Mouse (Mus musculus): ENCODE results near the gene Calm5.

Calm5 gene

DNA sequence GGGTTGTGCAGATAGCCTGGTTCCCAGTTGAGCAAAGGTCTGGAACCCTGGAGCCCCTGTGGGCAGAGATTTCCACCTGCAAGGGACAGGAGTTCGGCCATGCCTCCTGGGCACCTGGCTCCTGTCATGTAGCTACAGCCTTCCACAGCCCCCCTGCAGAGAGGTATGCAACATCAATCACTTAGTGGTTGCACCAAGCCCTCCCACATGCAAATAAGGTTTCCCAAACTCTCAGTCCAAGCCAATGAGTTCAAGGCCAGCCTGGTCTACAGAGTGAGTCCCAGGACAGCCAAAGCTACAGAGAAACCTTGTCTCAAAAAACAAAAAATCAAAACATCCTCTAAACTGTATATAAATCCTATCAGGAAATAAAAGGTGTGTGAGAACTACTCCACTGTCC, 3.6 kb upstream of the Calm5 start:
- no peak for DNase-seq (ENCODE audit: low read depth, low spot score)
- Histone ChIP-seq H3K36me3 (ENCODE audit: control insufficient read depth, insufficient read depth, low read length, poor library complexity, severe bottlenecking) (no peaks in the 10 kb centered on the region), H3K27me3 (ENCODE audit: control insufficient read depth, insufficient read depth, low read length, poor library complexity, severe bottlenecking) (no peaks in the 10 kb centered on the region)

DNA sequence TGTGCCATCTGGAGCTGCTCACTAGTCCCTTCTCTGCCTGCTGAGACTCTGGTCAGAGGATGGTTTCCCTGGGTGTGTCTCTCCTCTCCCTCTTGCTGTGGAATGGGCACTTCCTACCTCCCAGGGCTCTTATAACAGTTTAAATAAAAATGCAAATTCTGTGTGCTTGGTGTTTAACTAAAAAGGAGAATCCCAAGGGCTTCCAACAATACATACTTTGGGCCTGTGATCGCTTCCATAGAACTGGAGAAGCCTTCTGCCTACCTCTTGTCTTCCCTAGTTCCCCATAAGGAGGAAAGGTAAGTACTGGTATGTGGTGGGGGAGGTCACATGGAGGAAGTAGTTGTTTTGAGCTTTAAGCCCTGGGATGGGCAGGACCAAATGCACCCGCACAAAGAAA, 883 bp downstream of the Calm5 start:
- no peaks in the 10 kb centered on the region for H3K27me3 ChIP-seq (ENCODE audit: control insufficient read depth, insufficient read depth, low read length, poor library complexity, severe bottlenecking)
- no peaks in the 10 kb centered on the region for H3K36me3 ChIP-seq (ENCODE audit: control insufficient read depth, insufficient read depth, low read length, poor library complexity, severe bottlenecking)

DNA sequence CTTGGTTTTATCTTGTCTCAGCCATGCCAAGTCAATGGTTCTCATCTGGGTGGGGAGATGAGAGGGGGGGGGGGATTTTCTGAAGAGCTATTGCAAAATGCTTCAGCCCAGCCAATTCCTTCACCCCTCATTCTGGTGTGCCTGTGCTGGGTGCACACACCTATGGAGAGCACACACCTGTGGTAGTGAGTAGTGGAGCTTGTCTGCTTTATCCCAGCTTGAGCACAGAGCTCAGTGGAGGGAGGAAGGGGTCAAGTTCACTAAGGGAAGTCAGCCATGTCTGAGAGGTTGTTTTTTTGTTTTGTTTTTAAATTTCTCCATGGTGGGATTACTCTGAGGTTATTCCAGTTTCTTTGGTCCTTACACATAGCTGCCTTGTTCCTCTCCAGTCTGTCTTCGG, 2.3 kb downstream of the Calm5 start:
- DNase-seq (ENCODE audit: low read depth, low spot score): no peak
- no peaks in the 10 kb centered on the region for H3K27me3 ChIP-seq (ENCODE audit: control insufficient read depth, insufficient read depth, low read length, poor library complexity, severe bottlenecking)
- no peaks in the 10 kb centered on the region for H3K36me3 ChIP-seq (ENCODE audit: control insufficient read depth, insufficient read depth, low read length, poor library complexity, severe bottlenecking)

More for the DNA sequence above, 883 bp downstream of the Calm5 start:
- no peak for DNase-seq (ENCODE audit: low read depth, low spot score)

DNA sequence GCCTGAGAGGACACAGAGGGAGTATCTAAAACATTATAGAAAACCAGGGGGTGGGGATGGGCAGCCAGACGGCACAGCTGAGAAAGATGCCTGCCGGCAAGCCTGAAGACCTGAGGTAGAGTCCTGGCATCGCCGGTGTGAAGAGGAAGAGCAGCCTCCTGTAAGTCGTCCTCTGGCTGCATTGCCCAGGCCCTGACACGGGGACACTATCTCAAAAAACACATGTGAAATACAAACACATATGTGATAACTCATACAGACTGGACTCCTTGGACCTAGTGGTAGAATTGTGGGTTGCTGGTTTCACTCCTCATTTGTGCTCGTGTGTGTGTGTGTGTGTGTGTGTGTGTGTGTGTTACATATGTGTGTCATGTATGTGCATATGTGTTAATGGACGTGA, 7.3 kb downstream of the Calm5 start:
- H3K36me3 ChIP-seq (ENCODE audit: control insufficient read depth, insufficient read depth, low read length, poor library complexity, severe bottlenecking): no peaks in the 10 kb centered on the region
- H3K27me3 ChIP-seq (ENCODE audit: control insufficient read depth, insufficient read depth, low read length, poor library complexity, severe bottlenecking): no peaks in the 10 kb centered on the region
- DNase-seq (ENCODE audit: low read depth, low spot score): no peak

DNA sequence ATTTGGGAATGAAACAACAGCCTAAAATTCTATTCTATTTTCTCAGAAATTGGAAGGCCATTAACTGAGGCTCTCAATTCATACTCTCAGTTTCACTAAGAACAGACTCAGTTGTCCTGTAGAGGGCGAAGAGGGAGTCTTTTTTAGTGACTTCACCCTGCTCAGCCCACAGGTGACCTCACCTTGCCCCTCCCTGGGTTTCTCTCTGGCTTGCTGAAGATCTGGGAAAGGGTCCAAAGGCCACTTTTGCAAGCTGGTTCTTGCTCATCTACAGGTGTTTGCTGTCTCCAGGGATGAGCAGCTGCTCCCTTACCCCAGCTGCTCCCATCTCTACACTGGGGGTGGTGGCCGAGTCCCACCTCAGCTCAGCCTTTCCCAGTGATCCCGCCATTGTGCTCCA, 8.4 kb downstream of the Calm5 start:
- Histone ChIP-seq H3K27me3 (ENCODE audit: control insufficient read depth, insufficient read depth, low read length, poor library complexity, severe bottlenecking) (no peaks in the 10 kb centered on the region), H3K36me3 (ENCODE audit: control insufficient read depth, insufficient read depth, low read length, poor library complexity, severe bottlenecking) (no peaks in the 10 kb centered on the region)
- DNase-seq (ENCODE audit: low read depth, low spot score): no peak

DNA sequence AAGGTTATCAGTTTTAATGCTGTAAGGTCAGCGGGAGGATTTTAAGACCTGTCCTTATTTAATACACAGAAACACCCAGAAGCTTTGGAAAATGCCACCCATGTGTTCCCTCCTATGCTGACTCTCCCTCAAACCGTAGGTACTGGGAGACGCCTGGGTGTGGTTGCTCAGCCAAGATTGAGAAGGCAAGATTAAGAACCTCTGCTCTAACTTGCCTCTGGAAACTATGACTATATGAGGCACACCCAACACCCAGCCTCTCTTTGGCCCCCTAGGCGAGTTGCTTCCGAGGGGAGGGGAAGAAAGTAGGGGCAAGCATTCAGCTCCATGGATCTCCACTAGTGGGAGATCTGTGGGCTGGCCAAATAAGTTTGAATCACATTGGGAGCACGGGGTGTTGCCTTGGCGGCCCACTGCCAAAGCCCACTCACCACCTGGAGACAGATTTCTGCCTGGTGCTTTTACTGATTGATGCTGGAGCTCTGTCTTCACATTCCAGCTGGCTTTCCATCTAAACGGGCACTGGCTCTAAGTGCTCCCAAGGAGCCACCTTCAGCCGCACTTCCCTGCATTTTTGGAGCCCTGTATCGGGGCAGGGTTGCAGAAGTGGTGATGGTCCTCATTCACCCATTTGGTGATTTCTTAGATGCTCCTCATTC, 9.1 kb downstream of the Calm5 start:
- DNase-seq (ENCODE audit: low read depth, low spot score): no peak
- H3K36me3 ChIP-seq (ENCODE audit: control insufficient read depth, insufficient read depth, low read length, poor library complexity, severe bottlenecking): no peaks in the 10 kb centered on the region
- no peaks in the 10 kb centered on the region for H3K27me3 ChIP-seq (ENCODE audit: control insufficient read depth, insufficient read depth, low read length, poor library complexity, severe bottlenecking)

DNA sequence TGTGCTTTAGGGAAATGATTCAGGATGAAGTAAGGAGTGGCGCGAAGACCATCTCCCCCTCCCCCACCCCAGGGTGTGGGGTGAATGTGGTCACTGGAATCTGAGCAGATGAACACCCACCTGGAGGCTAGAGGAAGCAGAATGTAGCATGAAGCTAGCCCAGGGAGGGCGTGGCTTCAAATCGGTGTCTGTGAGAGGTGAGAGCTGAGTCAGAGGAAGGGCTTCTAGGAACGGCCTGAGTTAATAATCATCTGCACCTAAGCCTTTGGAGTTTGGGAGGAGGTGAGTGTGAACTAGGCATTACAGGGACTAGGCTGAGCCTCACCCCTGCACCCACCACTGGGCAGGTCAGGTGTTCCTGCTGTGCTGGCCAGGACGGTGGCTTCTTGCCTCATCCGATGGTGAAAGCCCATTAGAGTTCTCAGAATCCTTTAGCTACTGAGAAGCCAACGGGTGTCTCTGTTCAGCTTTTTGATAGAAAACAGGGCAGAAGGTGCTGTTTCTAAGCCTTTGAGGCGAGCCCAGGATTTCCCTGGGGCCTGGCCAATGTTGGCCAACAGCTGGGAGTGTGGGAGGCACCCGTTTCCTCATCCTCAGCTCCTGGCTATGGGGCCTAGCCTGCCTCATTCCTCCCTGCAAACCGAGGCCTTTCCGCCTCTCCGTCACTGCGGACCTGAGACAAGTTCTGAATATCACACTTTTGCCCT, 11.8 kb downstream of the Calm5 start:
- DNase-seq (ENCODE audit: low read depth, low spot score): no peak
- Histone ChIP-seq H3K36me3 (ENCODE audit: control insufficient read depth, insufficient read depth, low read length, poor library complexity, severe bottlenecking) (no peaks in the 10 kb centered on the region), H3K27me3 (ENCODE audit: control insufficient read depth, insufficient read depth, low read length, poor library complexity, severe bottlenecking) (no peaks in the 10 kb centered on the region)

DNA sequence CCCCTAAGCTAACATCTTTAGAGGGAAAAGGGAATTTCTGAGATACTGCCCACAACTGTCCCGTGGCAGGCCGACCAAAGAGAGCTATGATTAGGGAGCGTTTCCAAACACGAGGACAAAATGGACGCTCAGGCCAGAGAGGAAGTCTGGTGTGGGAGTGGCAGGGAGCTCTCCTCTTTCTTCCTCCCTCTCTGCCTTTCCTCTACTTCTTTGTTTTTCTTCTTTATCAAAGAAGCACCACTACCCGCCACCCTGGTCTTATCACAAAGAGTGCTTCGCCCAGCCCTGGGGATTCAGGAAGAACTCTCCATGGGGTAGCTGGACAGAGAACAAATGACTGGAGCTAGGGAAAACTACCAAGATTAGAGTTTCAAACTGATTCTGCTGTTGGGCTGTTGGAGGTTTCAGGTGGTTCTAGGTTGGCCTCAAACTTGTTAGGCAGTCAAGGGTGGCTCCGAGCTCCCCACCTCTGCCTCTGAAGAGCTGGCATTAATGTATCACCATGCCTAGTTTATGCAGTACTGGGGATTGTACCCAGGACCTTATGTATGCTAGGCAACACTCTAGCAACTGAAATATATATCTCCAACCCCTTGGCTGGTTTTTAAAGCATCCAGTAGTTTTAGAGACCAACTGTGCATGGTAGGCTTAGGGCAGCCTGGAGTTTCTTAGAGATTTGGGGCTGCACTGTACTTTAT, 12.5 kb downstream of the Calm5 start:
- Histone ChIP-seq H3K27me3 (ENCODE audit: control insufficient read depth, insufficient read depth, low read length, poor library complexity, severe bottlenecking) (no peaks in the 10 kb centered on the region), H3K36me3 (ENCODE audit: control insufficient read depth, insufficient read depth, low read length, poor library complexity, severe bottlenecking) (no peaks in the 10 kb centered on the region)
- DNase-seq (ENCODE audit: low read depth, low spot score): no peak

DNA sequence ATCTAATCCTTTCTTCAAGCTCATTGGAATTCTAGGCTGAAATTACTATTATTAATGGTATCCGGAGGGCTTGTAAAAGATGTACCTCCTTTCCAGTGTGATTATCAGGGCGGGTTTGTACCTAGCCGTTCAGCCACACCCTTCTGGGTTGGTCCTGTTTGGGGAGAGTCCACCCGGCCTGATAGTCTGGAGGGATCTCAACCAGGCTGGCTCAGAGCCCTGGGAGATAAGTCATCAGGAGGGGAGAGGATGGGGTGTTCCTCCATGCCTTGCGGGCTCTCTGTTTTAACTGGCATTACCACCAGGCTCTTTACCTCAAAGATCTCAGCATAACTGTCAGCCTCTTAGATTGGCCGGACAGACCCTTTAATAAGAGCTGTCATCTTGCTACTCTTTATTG, 13.2 kb downstream of the Calm5 start:
- DNase-seq (ENCODE audit: low read depth, low spot score): no peak
- Histone ChIP-seq H3K27me3 (ENCODE audit: control insufficient read depth, insufficient read depth, low read length, poor library complexity, severe bottlenecking) (no peaks in the 10 kb centered on the region), H3K36me3 (ENCODE audit: control insufficient read depth, insufficient read depth, low read length, poor library complexity, severe bottlenecking) (no peaks in the 10 kb centered on the region)

DNA sequence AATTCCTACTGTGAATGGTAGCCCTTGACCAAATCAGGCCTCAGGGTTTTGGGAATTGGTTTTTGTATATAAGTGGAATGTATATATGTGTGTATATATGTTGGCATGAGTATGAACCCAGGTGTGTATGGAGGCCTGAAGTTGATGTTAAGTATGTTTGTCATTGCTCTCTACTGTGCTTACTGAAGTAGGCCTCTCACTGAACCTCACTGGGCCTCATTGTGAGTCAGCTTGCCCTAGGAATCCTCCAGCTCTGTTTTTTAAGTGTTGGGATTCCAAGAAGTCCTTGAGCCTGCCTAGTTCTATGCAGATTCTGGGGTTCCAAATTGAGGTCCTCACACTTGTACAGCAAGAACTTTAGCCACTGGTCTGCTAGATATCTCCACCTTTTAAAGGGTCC, 15.9 kb downstream of the Calm5 start:
- DNase-seq (ENCODE audit: low read depth, low spot score): no peak
- no peaks in the 10 kb centered on the region for H3K36me3 ChIP-seq (ENCODE audit: control insufficient read depth, insufficient read depth, low read length, poor library complexity, severe bottlenecking)
- H3K27me3 ChIP-seq (ENCODE audit: control insufficient read depth, insufficient read depth, low read length, poor library complexity, severe bottlenecking): no peaks in the 10 kb centered on the region

DNA sequence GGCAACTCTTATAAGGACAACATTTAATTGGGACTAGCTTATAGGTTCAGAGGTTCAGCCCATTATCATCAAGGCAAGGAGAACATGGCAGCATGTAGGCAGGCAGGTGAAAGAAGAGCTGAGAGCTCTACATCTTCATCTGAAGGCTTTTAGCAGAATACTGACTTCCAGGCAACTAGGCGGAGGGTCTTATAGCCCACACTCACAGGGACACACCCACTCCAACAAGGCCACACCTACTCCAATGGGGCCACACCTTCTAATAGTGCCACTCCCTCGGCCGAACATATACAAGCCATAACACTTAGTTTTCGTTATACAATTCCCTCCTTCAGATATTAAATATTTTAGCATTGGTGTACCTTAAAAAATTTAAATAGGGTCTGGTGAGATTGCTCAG, 18.9 kb downstream of the Calm5 start:
- DNase-seq (ENCODE audit: low read depth, low spot score): no peak
- Histone ChIP-seq H3K36me3 (ENCODE audit: control insufficient read depth, insufficient read depth, low read length, poor library complexity, severe bottlenecking) (no peaks in the 10 kb centered on the region), H3K27me3 (ENCODE audit: control insufficient read depth, insufficient read depth, low read length, poor library complexity, severe bottlenecking) (no peaks in the 10 kb centered on the region)

DNA sequence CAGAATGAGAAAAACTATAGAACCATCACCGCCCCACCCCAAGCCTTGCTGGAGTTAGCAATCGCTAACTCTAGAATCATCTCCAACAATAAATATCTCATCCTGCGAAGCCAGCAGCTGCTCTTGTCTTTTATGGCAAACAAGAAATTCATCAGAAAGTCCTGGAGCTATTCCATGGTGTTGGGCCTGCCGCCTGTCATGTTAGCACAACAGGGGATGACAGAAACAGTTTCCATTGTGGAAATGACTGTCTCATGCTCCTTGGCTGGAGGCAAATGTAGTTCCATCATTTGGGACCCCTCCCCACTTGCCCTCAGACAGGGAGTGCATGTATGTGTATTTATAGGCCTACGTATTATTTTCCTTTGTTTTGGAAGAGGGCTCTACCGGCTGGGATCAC, 22.5 kb downstream of the Calm5 start:
- H3K36me3 ChIP-seq (ENCODE audit: control insufficient read depth, insufficient read depth, low read length, poor library complexity, severe bottlenecking): 0 out of 2 replicates have a peak, but pooled peaks cover under 1% of the 10 kb centered on the region
- no peak for DNase-seq (ENCODE audit: low read depth, low spot score)
- no peaks in the 10 kb centered on the region for H3K27me3 ChIP-seq (ENCODE audit: control insufficient read depth, insufficient read depth, low read length, poor library complexity, severe bottlenecking)

DNA sequence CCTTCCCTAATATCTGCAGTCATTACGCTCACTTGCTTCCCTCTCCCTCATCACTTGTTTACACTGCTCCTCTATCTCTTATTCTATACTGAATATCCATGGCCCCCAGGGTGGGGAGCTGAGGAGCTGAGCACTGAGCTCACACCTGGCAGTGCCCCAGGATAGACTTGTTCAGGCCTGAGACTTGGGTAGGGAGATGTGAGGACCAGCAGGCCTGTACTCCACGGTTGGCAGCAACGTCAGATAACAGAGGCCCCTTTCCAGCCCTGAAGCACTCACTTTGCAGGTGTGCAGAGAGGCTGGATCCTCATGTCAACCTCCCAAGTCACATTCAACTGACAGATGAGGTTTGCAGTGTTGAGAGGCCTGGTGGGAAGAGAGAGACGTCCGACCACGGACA, 23.2 kb downstream of the Calm5 start:
- no peak for DNase-seq (ENCODE audit: low read depth, low spot score)

DNA sequence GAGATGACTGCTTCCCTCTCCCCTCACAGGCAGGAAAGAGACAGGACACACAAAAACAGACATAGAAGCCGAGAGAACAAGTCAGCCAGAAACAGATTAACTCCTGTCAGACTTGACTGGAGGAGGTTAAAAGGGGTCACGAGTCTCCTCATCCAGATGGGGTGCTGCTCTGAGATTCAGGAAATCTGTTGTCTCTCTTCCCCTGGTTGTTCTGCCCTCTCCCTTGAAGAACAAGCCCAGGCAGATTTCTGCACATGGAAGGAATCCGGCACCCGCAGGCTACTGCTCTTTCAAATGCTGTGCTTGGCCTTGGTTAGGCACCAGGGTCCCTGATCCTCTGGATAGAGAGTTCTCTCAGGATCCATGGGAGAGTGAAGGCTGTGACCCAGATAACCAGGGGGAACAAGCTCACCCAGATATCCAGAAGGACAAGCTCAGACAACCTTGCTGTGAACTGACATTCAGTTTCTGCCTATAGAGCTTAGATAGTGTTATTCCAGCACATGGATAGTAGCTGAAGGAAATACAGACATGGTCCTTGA, 23.8 kb downstream of the Calm5 start:
- H3K36me3 ChIP-seq (ENCODE audit: control insufficient read depth, insufficient read depth, low read length, poor library complexity, severe bottlenecking): 0 out of 2 replicates have a peak, but pooled peaks cover 2% of the 10 kb centered on the region
- no peaks in the 10 kb centered on the region for H3K27me3 ChIP-seq (ENCODE audit: control insufficient read depth, insufficient read depth, low read length, poor library complexity, severe bottlenecking)
- no peak for DNase-seq (ENCODE audit: low read depth, low spot score)

More for the DNA sequence above, 23.2 kb downstream of the Calm5 start:
- Histone ChIP-seq H3K27me3 (ENCODE audit: control insufficient read depth, insufficient read depth, low read length, poor library complexity, severe bottlenecking) (no peaks in the 10 kb centered on the region), H3K36me3 (ENCODE audit: control insufficient read depth, insufficient read depth, low read length, poor library complexity, severe bottlenecking) (0 out of 2 replicates have a peak, but pooled peaks cover 2% of the 10 kb centered on the region)

DNA sequence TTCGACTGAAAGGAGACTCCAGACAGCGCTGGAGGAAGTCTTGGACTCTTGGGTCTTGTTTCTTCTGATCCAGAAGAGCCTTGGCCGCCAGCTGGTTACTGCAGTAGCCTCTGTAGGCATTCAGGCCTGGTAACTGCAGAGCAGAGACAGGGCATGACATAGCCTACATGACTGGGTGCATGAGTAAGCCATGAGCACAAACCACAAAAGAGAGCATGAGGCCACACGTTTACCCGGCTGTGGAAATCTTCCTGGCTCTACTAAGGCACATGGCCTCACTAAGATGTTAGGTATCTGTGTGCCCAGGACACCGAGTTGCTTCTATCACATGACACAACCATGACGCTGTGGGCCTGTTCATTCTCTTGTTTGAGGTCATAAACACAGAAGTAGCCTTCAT, 32.7 kb downstream of the Calm5 start:
- H3K36me3 ChIP-seq (ENCODE audit: control insufficient read depth, insufficient read depth, low read length, poor library complexity, severe bottlenecking): peaks cover 10% of the 10 kb centered on the region
- DNase-seq (ENCODE audit: low read depth, low spot score): no peak
- no peaks in the 10 kb centered on the region for H3K27me3 ChIP-seq (ENCODE audit: control insufficient read depth, insufficient read depth, low read length, poor library complexity, severe bottlenecking)
